Mouse (Mus musculus) hindbrain, embryonic 11.5 days (tissue): ENCODE data around the gene Clstn2. TPM values are rescaled to one million over a fixed set of nuclear protein-coding genes. Genes with fewer than 3 reads are reported as not detected.

ENCODE experiments used
- ATAC-seq: fragments of 200-750 bp; cut with Nextera tagmentation; 2 replicates; pipeline ENCODE4 v1.8.0; 2017; ENCODE audit warnings: mild to moderate bottlenecking, moderate TSS enrichment, moderate library complexity; ENCODE audit not compliant: low FRiP score
- DNase-seq: peaks from one replicate; pipeline ENCODE4 v3.0.0-alpha.2; 2015; ENCODE audit warnings: low spot score
- H3K27ac ChIP-seq: fragments of 300-500 bp; sonication (generic); 2 replicates; pipeline ENCODE4 v1.5.1; 2014; ENCODE audit warnings: mild to moderate bottlenecking, low read depth, low read length
- H3K27me3 ChIP-seq: fragments of 300-500 bp; sonication (generic); 2 replicates; pipeline ENCODE4 v1.6.1; 2014; ENCODE audit warnings: mild to moderate bottlenecking, low read length, moderate library complexity, mixed read lengths; ENCODE audit not compliant: control insufficient read depth, insufficient read depth
- H3K36me3 ChIP-seq: fragments of 300-500 bp; sonication (generic); 2 replicates; pipeline ENCODE4 v1.6.1; 2014; ENCODE audit warnings: mild to moderate bottlenecking, low read length, moderate library complexity, mixed read lengths; ENCODE audit not compliant: control insufficient read depth, insufficient read depth
- H3K4me1 ChIP-seq: fragments of 300-500 bp; sonication (generic); replicated peaks from 2 replicates; pipeline ENCODE4 v1.6.1; 2014; ENCODE audit warnings: low read length, mixed read lengths; ENCODE audit not compliant: control insufficient read depth, insufficient read depth
- H3K4me2 ChIP-seq: fragments of 300-500 bp; sonication (generic); replicated peaks from 2 replicates; pipeline ENCODE4 v1.6.1; 2014; ENCODE audit warnings: mild to moderate bottlenecking, low read depth, low read length
- H3K4me3 ChIP-seq: fragments of 300-500 bp; sonication (generic); 2 replicates; pipeline ENCODE4 v1.5.1; 2014; ENCODE audit warnings: low read depth, low read length
- H3K9ac ChIP-seq: fragments of 300-500 bp; sonication (generic); 2 replicates; pipeline ENCODE4 v1.6.1; 2014; ENCODE audit warnings: low read depth, low read length
- H3K9me3 ChIP-seq: fragments of 300-500 bp; sonication (generic); 2 replicates; pipeline ENCODE4 v1.6.1; 2016; ENCODE audit warnings: low read length; ENCODE audit not compliant: control insufficient read depth
- WGBS: fragments of 180-500 bp; shearing (Covaris S2); extraction: QIAGEN DNeasy Blood & Tissue Kit; methylation state at CpG from one replicate; pipeline ENCODE4 v1.1.7; 2014; 5-methylcytosine and 5-hydroxymethylcytosine counted together
- polyA plus RNA-seq: library from polyadenylated mRNA; unstranded; fragments of >200 nt; fragmentation: Nextera tagmentation; extraction: Ambion mirVana; gene quantifications from 2 replicates; pipeline ENCODE4 v1.2.1, GENCODE M21; 2014

Clstn2 gene
- polyA plus RNA-seq, 1 experiment from 2014 or later = 2.0 TPM

- no peak overlapping the region for H3K4me3 ChIP-seq
- H3K36me3 ChIP-seq = no peaks in the 10 kb centered on the region
- no peak overlapping the region for H3K4me2 ChIP-seq
- ATAC-seq (no peak), DNase-seq (no peak)
- H3K9me3 ChIP-seq = no peaks in the 10 kb centered on the region
- H3K4me1 ChIP-seq = no peaks in the 10 kb centered on the region
- no peak overlapping the region for H3K27ac ChIP-seq
- no peaks in the 10 kb centered on the region for H3K27me3 ChIP-seq
- 85% methylated on average over 4 of the region's 4 CpGs for WGBS
- H3K9ac ChIP-seq = no peak overlapping the region
Observed at GRCm38 (mm10) chr9:97590712-97591111, 442.3 kb downstream of the Clstn2 start.

- Histone ChIP-seq H3K27ac (no peak overlapping the region), H3K9me3 (no peaks in the 10 kb centered on the region), H3K4me3 (no peak overlapping the region), H3K36me3 (no peaks in the 10 kb centered on the region), H3K27me3 (no peaks in the 10 kb centered on the region), H3K4me2 (no peak overlapping the region), H3K9ac (no peak overlapping the region), H3K4me1 (no peaks in the 10 kb centered on the region)
- ATAC-seq (no peak), DNase-seq (no peak)
- WGBS = 88% methylated on average over 7 of the region's 7 CpGs
Observed at GRCm38 (mm10) chr9:97570881-97571280, 462.1 kb downstream of the Clstn2 start.

GRCm38 (mm10) chr9:97563121-97563520 lies 469.9 kb downstream of the Clstn2 start:
- no peak for DNase-seq
- Histone ChIP-seq H3K4me1 (no peaks in the 10 kb centered on the region), H3K27me3 (no peaks in the 10 kb centered on the region), H3K9ac (no peak overlapping the region), H3K4me2 (no peak overlapping the region), H3K27ac (no peak overlapping the region), H3K36me3 (no peaks in the 10 kb centered on the region), H3K4me3 (no peak overlapping the region), H3K9me3 (no peaks in the 10 kb centered on the region)
- WGBS = 90% methylated on average over 6 of the region's 6 CpGs
- no peak for ATAC-seq

- H3K27ac ChIP-seq = no peak overlapping the region
- H3K27me3 ChIP-seq = 0 out of 2 replicates have a peak, but pooled peaks cover 2% of the 10 kb centered on the region
- H3K9ac ChIP-seq = no peak overlapping the region
- H3K9me3 ChIP-seq = no peaks in the 10 kb centered on the region
- no peak overlapping the region for H3K4me2 ChIP-seq
- H3K4me3 ChIP-seq = no peak overlapping the region
- no peak for ATAC-seq
- no peak for DNase-seq
- H3K4me1 ChIP-seq = no peaks in the 10 kb centered on the region
- 90% methylated on average over 4 of the region's 4 CpGs for WGBS
- H3K36me3 ChIP-seq = no peaks in the 10 kb centered on the region
Observed at GRCm38 (mm10) chr9:97544359-97544758, 488.6 kb downstream of the Clstn2 start.

DNA sequence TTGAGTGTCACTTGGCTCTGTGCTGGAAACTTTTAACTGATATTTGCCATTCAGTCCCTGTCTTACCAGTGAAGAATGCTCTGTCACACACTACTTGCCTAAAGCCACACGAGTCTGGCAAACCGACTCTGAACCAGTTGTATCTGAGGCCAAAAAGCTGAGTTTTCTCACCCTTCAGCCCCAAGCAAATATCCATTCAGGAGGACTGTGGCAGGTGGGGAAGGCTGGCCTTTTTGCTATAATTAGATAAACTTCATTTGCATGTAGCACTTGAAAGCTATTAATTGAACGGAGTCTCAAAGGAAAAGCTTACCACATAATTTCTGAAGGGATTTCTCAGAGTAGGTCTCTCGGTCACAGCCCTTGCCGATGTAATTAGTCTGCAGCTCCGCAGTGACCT lies 491.6 kb downstream of the Clstn2 start:
- DNase-seq (no peak), ATAC-seq (no peak)
- Histone ChIP-seq H3K4me1 (no peaks in the 10 kb centered on the region), H3K4me3 (no peak overlapping the region), H3K36me3 (no peaks in the 10 kb centered on the region), H3K4me2 (no peak overlapping the region), H3K27me3 (0 out of 2 replicates have a peak, but pooled peaks cover 2% of the 10 kb centered on the region), H3K9me3 (no peaks in the 10 kb centered on the region), H3K9ac (no peak overlapping the region), H3K27ac (no peak overlapping the region)
- 81% methylated on average over 6 of the region's 6 CpGs for WGBS

GRCm38 (mm10) chr9:97538075-97538779 lies 494.8 kb downstream of the Clstn2 start:
- 63% methylated on average over 8 of the region's 8 CpGs for WGBS
- no peaks in the 10 kb centered on the region for H3K4me1 ChIP-seq
- no peaks in the 10 kb centered on the region for H3K9me3 ChIP-seq
- no peak for ATAC-seq
- H3K27ac ChIP-seq = no peak overlapping the region
- H3K4me3 ChIP-seq = no peak overlapping the region
- no peak overlapping the region for H3K4me2 ChIP-seq
- H3K27me3 ChIP-seq = 0 out of 2 replicates have a peak, but pooled peaks cover 2% of the 10 kb centered on the region
- no peaks in the 10 kb centered on the region for H3K36me3 ChIP-seq
- no peak overlapping the region for H3K9ac ChIP-seq
- no peak for DNase-seq

GRCm38 (mm10) chr9:97534196-97534595 lies 498.8 kb downstream of the Clstn2 start:
- H3K27me3 ChIP-seq = no peaks in the 10 kb centered on the region
- no peak overlapping the region for H3K4me3 ChIP-seq
- DNase-seq (no peak), ATAC-seq (no peak)
- H3K36me3 ChIP-seq = no peaks in the 10 kb centered on the region
- no peaks in the 10 kb centered on the region for H3K9me3 ChIP-seq
- H3K4me2 ChIP-seq = no peak overlapping the region
- no peaks in the 10 kb centered on the region for H3K4me1 ChIP-seq
- WGBS = 88% methylated on average over 2 of the region's 2 CpGs
- H3K9ac ChIP-seq = no peak overlapping the region
- H3K27ac ChIP-seq = no peak overlapping the region

GRCm38 (mm10) chr9:97533306-97533705 lies 499.7 kb downstream of the Clstn2 start:
- Histone ChIP-seq H3K4me1 (no peaks in the 10 kb centered on the region), H3K9me3 (no peaks in the 10 kb centered on the region), H3K27me3 (no peaks in the 10 kb centered on the region), H3K27ac (no peak overlapping the region), H3K4me2 (no peak overlapping the region), H3K36me3 (no peaks in the 10 kb centered on the region), H3K4me3 (no peak overlapping the region), H3K9ac (no peak overlapping the region)
- no peak for DNase-seq
- 92% methylated on average over 3 of the region's 3 CpGs for WGBS
- ATAC-seq = no peak

DNA sequence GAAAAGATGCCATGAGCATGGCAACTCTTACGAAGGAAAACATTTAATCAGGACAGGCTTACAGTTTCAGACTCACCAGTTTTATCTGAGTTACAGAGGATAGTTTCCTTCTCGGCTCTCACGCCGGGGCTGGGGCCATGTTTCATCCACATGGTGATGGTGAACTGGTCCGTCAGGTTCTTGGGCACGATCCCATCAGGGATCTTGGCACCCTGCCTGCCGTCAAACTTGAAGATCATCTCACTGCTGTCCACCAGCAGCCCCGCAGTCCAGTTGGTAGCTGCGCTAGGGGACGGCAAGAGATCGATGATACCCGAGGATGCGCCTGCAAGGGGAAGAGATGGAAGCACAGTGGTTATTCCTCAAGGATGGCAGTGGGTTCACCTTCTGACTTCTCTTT lies 500.4 kb downstream of the Clstn2 start:
- no peaks in the 10 kb centered on the region for H3K36me3 ChIP-seq
- no peak overlapping the region for H3K27ac ChIP-seq
- no peaks in the 10 kb centered on the region for H3K9me3 ChIP-seq
- DNase-seq (no peak), ATAC-seq (no peak)
- 95% methylated on average over 13 of the region's 13 CpGs for WGBS
- H3K9ac ChIP-seq = no peak overlapping the region
- H3K4me1 ChIP-seq = no peaks in the 10 kb centered on the region
- H3K4me2 ChIP-seq = no peak overlapping the region
- H3K27me3 ChIP-seq = no peaks in the 10 kb centered on the region
- no peak overlapping the region for H3K4me3 ChIP-seq
